ENCODE assay signal across 9 mouse cellular contexts in genomic region chr7:121899311-121899710, GRCm38 (mm10). TPM values are rescaled to one million over a fixed set of nuclear protein-coding genes. Genes with fewer than 3 reads are reported as not detected.
DNase-seq lines count a peak whose midpoint lies in the region; ATAC-seq lines count a peak whose summit lies in the region.
"Had no signal": no experiment of that assay in that cellular context is flagged by ENCODE, and none has a peak within 500 bp of the region (broad histone marks: within the 10 kb centered on the region; RNA-seq: fewer than 3 reads in every experiment).

No protein-coding gene starts in this region.

- peak overlapping the region; percentile 6; the same call in 1 of the 2 replicates for H3K4me2 ChIP-seq in heart, embryonic 12.5 days
- H3K4me2 ChIP-seq in kidney, embryonic 16.5 days (replicated peaks; ENCODE audit: low read depth, low read length), result peak overlapping the region; percentile 18

- H3K27ac ChIP-seq in heart, embryonic 12.5 days (ENCODE audit: poor library complexity, severe bottlenecking), result no peak overlapping the region
- H3K27ac ChIP-seq in kidney, embryonic 16.5 days (ENCODE audit: low read length), result no peak overlapping the region

- ATAC-seq in heart, embryonic 12.5 days (ENCODE audit: insufficient number of reproducible peaks, low FRiP score), result no peak
- ATAC-seq in kidney, embryonic 16.5 days (ENCODE audit: low FRiP score, low TSS enrichment), result no peak

- no peaks in the 10 kb centered on the region for H3K9me3 ChIP-seq in heart, embryonic 12.5 days (replicated peaks)
- no peaks in the 10 kb centered on the region for H3K9me3 ChIP-seq in kidney, embryonic 16.5 days (ENCODE audit: low read length)

- peak; percentile 49 for DNase-seq in adrenal gland, postnatal 10 days
- DNase-seq in adrenal gland, adult 8-10 months, result no peak
- peak; percentile 47 for DNase-seq in ES-CJ7 (ENCODE audit: low read depth, low spot score)
- DNase-seq in cerebellum, postnatal 36 days, result peak; percentile 72 to 75
- peak; percentile 66 for DNase-seq in mesoderm, embryonic 11.5 days (ENCODE audit: low read depth, low spot score)
- DNase-seq in thymus, postnatal 0 days (ENCODE audit: low spot score), result peak; percentile 4

- H3K27me3 ChIP-seq in heart, embryonic 12.5 days (replicated peaks), result peaks cover 16% of the 10 kb centered on the region
- no peaks in the 10 kb centered on the region for H3K27me3 ChIP-seq in kidney, embryonic 16.5 days (ENCODE audit: insufficient read depth, low read length)

- no peaks in the 10 kb centered on the region for H3K36me3 ChIP-seq in heart, embryonic 12.5 days
- H3K36me3 ChIP-seq in kidney, embryonic 16.5 days (ENCODE audit: insufficient read depth, low read length), result no peaks in the 10 kb centered on the region

- 13% methylated on average over 14 of the region's 14 CpGs for whole genome bisulfite sequencing in heart, embryonic 12.5 days
- WGBS in kidney, embryonic 16.5 days, result 13% methylated on average over 14 of the region's 14 CpGs

- peaks cover 28% of the 10 kb centered on the region for H3K4me1 ChIP-seq in heart, embryonic 12.5 days (replicated peaks)
- H3K4me1 ChIP-seq in kidney, embryonic 16.5 days (ENCODE audit: insufficient read depth, low read length), result no peaks in the 10 kb centered on the region

- no peak overlapping the region for H3K9ac ChIP-seq in heart, embryonic 12.5 days
- H3K9ac ChIP-seq in kidney, embryonic 16.5 days (replicated peaks; ENCODE audit: low read length), result no peak overlapping the region

- no peak overlapping the region for H3K4me3 ChIP-seq in heart, embryonic 12.5 days
- H3K4me3 ChIP-seq in kidney, embryonic 16.5 days (ENCODE audit: low read length), result no peak overlapping the region

RNA-seq across cellular contexts. Expression of gene Scnn1b, which starts 34.5 kb away (rescaled TPM):
- under 1 TPM; 0.57 to 0.64 TPM for total RNA-seq in adrenal gland, postnatal 10 days (2021)
- under 1 TPM; 0.11 to 0.44 (median 0.13) TPM for total RNA-seq in adrenal gland, adult 8-10 months (2022)
- not detected in 2 replicates for polyA plus RNA-seq in heart, embryonic 12.5 days (2016; fragmentation: Nextera tagmentation; extraction: Ambion mirVana)
- 53.8 and 57.8 TPM in 2 replicates for polyA plus RNA-seq in kidney, embryonic 16.5 days (2015; fragmentation: Nextera tagmentation; extraction: Ambion mirVana)
- 0.30 and 0.46 TPM in 2 replicates for polyA plus RNA-seq in thymus, postnatal 0 days (2015; fragmentation: Nextera tagmentation; extraction: Ambion mirVana)
- total RNA-seq: layer of hippocampus, adult 18-20 months had no signal

Comparison
In these comparisons a context has a peak if more than half of its experiments do, and no peak if none do; other contexts are left out.
1. RNA of gene Scnn1b, which starts 34.5 kb away (polyA plus RNA-seq): 53.8 to 57.8 TPM in kidney, embryonic 16.5 days; 0.30 to 0.46 TPM in thymus, postnatal 0 days and not detected in heart, embryonic 12.5 days; every median in the first group is over 10 times any median in the second.